Mouse (Mus musculus) left cerebral cortex, adult 2 months (tissue): Measurements from ENCODE around the gene Pdzd8. TPM values are rescaled to one million over a fixed set of nuclear protein-coding genes. Genes with fewer than 3 reads are reported as not detected.

Source experiments
- DNase-seq, 2 experiments: peaks; one replicate each; pipeline ENCODE4 v3.0.0; 2021 to 2022; ENCODE audit warnings: low spot score in 2 of 2, mixed read lengths in 1 of 2; ENCODE audit errors: extremely low spot score in 1 of 2
- H3K27ac ChIP-seq: fragments of 200-600 bp; 2 replicates; pipeline ENCODE4 v1.8.1; 2022
- H3K4me3 ChIP-seq: fragments of 200-600 bp; 2 replicates; pipeline ENCODE4 v1.8.1; 2022
- CTCF ChIP-seq: fragments of 200-600 bp; IDR thresholded peaks from 2 replicates; pipeline ENCODE4 v1.8.1; 2022; ENCODE audit warnings: antibody characterized with exemption, mild to moderate bottlenecking, moderate library complexity
- intact Hi-C: fragments of 180-260 bp; cut with DNase I; formaldehyde crosslinking; loops from one replicate; pipeline ENCODE4 v1.15.1; 2025
- total RNA-seq, 2 experiments: library from RNA; stranded (reverse); gene quantifications; 2 replicates each; pipeline ENCODE4 v1.2.3; 2021

Pdzd8 gene
- total RNA-seq, 2 experiments from 2014 or later, result 58.0 to 58.1 TPM

GRCm38 (mm10) chr19:59351151-59351889 is 5.7 kb upstream of the Pdzd8 start:
- DNase-seq, result no peak
- Histone ChIP-seq H3K27ac (no peak overlapping the region), H3K4me3 (no peak overlapping the region)
- TF ChIP-seq CTCF, result no peak
- intact Hi-C loops, result no loop called here

GRCm38 (mm10) chr19:59350273-59350903 is 4.8 kb upstream of the Pdzd8 start:
- TF ChIP-seq CTCF, result no peak
- no peak for DNase-seq
- Histone ChIP-seq H3K4me3 (no peak overlapping the region), H3K27ac (no peak overlapping the region)
- intact Hi-C loops, result no loop called here

DNA sequence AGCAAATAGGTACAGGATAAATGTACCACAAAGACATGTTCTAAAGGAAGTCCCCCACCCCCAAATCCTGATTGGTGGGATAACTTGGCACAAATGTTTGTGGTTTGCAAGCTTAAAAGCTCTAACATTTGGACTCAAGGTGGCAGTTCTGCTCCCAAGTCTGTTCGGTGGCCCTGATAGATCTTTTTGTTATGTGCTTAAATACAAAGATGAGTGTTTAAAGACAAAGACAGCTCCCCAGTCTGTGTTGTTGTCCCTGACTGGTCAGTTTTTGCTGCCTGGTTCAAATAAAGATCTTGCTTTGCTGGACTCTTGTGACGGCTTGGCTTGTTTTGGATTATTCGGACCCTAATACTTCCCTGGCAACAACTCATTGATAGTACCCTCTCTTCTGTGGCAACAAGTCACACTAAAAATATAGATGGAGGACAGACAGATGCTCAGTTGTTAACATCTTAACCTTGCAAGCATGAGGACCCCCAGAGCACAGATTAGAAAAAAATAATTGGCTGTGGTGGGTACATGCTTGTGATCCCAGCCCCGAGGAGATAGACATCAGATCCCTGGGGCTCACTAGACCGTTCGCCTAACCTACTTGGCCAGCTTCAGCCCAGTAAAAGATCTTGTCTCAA is 3.9 kb upstream of the Pdzd8 start:
- H3K27ac ChIP-seq, result no peak overlapping the region
- DNase-seq, result no peak
- no peak overlapping the region for H3K4me3 ChIP-seq
- intact Hi-C loops, result no loop called here
- no peak for TF ChIP-seq CTCF

GRCm38 (mm10) chr19:59346325-59346724 is 745 bp upstream of the Pdzd8 start:
- H3K4me3 ChIP-seq, result peak overlapping the region; percentile 74
- H3K27ac ChIP-seq, result peak overlapping the region; percentile 89
- intact Hi-C loops, result no loop called here
- no peak for DNase-seq
- no peak for TF ChIP-seq CTCF

DNA sequence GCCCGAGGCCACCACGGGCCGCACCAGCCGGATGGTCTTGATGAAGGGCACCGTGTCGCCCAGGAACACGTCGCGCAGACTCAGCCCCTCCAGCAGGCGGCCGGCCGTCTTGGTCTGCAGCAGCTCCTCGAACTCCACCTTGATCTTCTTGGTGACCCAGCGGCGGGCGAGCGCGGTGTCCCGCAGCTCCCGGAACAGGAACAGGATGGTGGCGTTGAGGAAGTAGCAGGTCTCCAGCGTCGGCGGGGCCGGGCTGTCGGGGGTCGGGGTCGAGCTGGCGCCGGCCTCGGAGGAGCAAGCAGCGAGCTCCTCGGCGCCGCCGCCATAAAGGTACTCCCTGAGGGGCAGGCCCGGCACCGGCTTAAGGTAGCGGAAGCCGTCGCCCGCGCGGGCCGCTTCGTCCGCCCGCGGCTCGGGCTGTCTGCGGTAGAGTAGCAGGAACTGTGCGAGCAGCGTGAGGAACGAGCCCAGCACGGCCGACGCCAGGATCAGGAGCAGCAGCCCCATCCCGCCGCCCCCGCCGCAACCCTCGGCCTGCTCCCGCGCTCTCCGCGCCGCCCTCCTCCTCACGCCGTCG is 411 bp downstream of the Pdzd8 start:
- no peak for DNase-seq
- peak overlapping the region; percentile 74 for H3K4me3 ChIP-seq
- intact Hi-C loops, result no loop called here
- peak; percentile 19 for TF ChIP-seq CTCF
- H3K27ac ChIP-seq, result peak overlapping the region; percentile 92

GRCm38 (mm10) chr19:59344304-59344711 is 1.3 kb downstream of the Pdzd8 start:
- Histone ChIP-seq H3K4me3 (peak overlapping the region; percentile 74), H3K27ac (peak overlapping the region; percentile 92; the same call in 1 of the 2 replicates)
- no peak for TF ChIP-seq CTCF
- DNase-seq, result peak; percentile 15 to 18
- intact Hi-C loops, result no loop called here

GRCm38 (mm10) chr19:59342964-59343363 is 2.6 kb downstream of the Pdzd8 start:
- H3K27ac ChIP-seq, result no peak overlapping the region
- intact Hi-C loops, result no loop called here
- TF ChIP-seq CTCF, result no peak

GRCm38 (mm10) chr19:59339908-59340307 is 5.7 kb downstream of the Pdzd8 start:
- no peak for DNase-seq
- H3K4me3 ChIP-seq, result no peak overlapping the region
- intact Hi-C loops, result no loop called here
- no peak overlapping the region for H3K27ac ChIP-seq
- TF ChIP-seq CTCF, result no peak

More at GRCm38 (mm10) chr19:59342964-59343363, 2.6 kb downstream of the Pdzd8 start:
- peak overlapping the region; percentile 74 for H3K4me3 ChIP-seq
- DNase-seq, result no peak

GRCm38 (mm10) chr19:59337872-59338681 is 7.5 kb downstream of the Pdzd8 start:
- no peak for DNase-seq
- Histone ChIP-seq H3K27ac (no peak overlapping the region), H3K4me3 (no peak overlapping the region)
- no peak for TF ChIP-seq CTCF
- intact Hi-C loops, result no loop called here

DNA sequence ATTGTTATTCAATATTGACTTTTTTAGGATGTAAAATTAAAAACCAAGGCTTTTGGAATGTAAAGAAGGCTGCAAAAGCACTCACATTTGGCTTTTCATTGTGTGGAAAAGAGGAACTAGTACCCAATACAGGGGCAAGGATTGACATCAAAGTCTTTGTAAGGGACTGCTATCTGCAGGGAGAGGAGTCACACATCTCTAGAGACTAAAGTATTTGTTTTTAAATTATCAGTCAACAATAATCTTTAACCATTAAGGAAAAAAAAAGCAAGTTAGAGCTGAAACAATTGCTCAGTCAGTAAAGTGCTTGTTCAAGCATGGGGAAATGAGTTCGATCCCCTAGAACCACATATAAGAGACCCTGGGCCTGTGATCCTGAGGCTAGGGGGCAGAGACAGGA is 8.9 kb downstream of the Pdzd8 start:
- Histone ChIP-seq H3K4me3 (no peak overlapping the region), H3K27ac (no peak overlapping the region)
- no peak for TF ChIP-seq CTCF
- DNase-seq, result no peak
- intact Hi-C loops, result no loop called here

DNA sequence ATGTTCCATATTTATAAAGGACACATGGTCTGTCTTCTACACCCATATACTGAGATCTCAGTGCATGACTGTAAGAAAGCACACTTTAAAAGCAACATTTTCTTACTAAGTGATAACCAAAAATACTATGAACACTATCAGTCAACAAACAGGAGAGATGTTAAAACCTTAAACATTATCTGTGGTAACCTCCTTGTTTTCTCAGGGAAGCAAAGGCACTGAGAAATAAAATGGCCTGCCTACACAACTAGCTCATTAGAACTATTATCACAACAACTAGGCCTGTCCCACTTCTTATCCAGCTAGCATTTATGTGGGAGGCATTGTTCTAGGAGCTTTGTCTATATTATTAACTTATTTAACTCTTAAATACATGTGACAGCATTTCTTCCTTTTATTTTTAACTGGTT is 14.8 kb downstream of the Pdzd8 start:
- Histone ChIP-seq H3K27ac (no peak overlapping the region), H3K4me3 (no peak overlapping the region)
- intact Hi-C loops, result no loop called here
- DNase-seq, result no peak
- no peak for TF ChIP-seq CTCF
